Mouse (Mus musculus): ENCODE results near the gene Ubtd2.

GRCm38 (mm10) chr11:32540463-32540862 lies 85.3 kb downstream of the Ubtd2 start:
- no peak for TF ChIP-seq GATA1 (IDR thresholded peaks at IDR 0.05; ENCODE audit: low read length)
- no peak for TF ChIP-seq TAL1 (IDR thresholded peaks at IDR 0.05; ENCODE audit: low read length)
